Mouse (Mus musculus): ENCODE results near the gene Vmn2r4.
"Not testable (repeated sequence)": the region's sequence is repeated elsewhere in the genome, so short reads cannot be mapped to it uniquely, and the experiment has no call there.

Vmn2r4 gene

DNA sequence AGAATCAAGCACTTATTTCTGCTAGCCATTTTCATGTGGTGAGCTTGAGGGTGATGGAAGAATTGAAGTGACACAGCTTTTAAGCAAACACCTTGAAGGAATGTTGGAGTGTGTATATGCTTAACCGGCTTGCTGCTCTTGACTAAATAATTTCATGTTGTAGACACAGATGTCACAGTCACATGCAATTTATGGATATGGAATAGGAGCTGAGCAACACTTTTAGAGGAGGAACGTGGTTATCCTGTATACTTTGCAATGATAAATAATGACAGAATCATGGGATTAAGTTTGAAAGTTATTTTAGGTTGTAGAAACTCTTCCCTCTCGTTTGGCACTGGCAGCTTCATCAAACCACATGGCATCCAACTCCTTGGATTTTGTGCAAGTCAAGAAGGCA lies at the start of gene Vmn2r4:
Gene Vmn2r4 (minus strand): TSS at position 101 of the 400 bp plus-strand sequence.
- not testable (repeated sequence) for DNase-seq (ENCODE audit: low spot score)

DNA sequence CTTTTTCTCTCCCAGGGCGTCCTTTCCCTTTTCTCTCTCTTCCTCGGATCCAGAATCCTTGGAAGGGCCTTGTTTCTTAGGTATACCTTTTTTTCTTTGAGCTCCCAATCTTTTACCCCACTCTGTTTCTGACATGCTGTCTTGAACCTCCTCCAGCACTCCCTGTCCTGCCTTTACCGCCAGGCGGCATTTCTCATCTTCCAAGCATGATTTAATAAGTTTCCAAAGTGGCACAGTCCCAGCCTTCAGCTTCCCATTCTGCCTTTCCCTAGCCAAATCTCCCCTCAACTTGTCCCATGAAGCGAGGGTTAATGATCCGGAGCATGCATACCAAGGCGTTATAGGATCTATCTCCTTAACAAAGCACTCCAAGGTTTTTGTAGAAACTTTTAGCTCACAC lies 19.1 kb upstream of the Vmn2r4 start:
- not testable (repeated sequence) for DNase-seq (ENCODE audit: low spot score)

DNA sequence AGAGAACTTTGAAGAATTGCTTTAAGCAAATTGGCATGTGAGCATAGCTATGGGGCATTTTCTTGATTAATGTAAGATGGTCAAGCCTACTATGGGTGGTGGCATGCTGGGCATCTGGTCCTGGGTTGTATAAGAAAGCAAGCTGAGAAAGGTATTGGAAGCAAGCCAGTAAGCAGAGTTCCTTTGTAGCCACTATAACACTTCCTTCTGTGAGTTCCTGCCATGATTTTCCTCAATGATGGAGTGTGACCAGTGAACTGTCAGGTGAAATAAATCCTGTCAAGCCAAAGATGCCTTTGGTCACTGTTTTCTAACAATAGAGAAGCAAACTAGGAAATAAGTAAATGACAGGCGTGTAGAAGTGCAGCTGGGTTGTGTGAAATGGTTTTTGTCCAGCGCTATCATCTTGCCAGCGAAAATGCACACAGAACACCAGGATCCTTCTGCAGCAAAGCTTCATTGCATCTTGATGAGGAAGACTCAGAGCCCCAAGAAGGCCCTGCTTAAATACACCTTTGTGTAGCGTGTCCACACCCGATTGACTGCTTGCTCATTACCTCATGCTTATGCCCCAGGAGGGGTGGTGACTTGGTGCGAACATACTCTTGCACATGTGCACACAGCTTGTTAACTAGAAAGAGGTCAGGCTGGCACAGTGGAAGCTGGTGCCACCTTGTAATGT lies 13.1 kb upstream of the Vmn2r4 start:
- not testable (repeated sequence) for DNase-seq (ENCODE audit: low spot score)

DNA sequence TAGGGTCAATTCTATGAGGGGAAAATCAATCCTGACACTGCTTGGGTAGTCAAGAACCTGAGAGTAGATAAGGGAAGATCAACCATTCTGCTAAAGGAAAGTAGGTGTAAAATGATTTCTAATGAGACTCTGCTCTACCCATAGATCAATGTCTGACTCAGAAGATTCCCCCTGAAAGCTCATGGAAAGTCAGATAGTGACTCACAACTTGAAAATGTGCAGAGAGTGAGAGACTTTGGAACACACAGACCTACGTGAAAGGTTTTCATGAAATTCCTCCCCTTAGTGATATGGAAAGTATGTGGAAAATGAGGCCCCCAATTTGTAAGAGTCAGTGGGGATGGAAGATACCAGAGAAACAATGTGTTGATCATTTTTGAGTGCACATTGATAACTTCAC lies 7.0 kb upstream of the Vmn2r4 start:
- not testable (repeated sequence) for DNase-seq (ENCODE audit: low spot score)

DNA sequence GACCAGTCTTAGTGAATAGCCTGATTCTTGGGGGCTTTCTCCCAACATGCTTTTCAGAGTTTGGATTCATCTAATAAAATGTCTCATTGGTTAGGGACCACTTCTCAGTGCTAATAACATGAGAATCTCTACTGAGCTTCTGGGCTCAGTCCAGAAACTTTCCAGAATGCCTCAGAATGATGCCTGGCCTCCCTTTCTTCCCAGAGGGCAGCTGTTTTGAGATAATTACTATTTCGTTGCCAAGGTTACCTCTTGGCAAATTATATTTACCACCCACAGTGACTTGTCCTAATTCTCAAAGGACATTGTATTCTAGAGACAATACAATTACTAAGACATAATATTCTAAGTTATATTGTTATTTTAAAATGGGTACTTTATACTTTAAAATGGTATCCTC lies 2.3 kb upstream of the Vmn2r4 start:
- not testable (repeated sequence) for DNase-seq (ENCODE audit: low spot score)

DNA sequence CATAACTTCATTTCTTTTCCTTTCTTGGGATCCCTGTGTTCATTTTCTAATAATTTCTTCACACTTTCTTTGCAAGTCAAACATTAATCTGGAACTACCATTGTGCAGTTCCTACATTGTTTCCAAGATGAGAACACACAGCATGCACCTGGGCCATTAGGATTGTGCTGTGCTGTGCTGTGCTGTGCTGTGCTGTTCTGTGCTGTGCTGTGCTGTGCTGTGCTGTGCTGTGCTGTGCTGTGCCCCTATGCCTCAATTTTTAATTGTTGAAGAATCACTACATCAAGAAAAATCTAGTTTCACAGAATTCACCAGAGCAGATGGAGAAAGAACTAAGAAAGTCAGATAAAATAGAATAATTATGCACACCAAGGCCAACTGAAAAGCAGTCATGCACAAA lies 915 bp downstream of the Vmn2r4 start:
- DNase-seq (ENCODE audit: low spot score), result not testable (repeated sequence)

DNA sequence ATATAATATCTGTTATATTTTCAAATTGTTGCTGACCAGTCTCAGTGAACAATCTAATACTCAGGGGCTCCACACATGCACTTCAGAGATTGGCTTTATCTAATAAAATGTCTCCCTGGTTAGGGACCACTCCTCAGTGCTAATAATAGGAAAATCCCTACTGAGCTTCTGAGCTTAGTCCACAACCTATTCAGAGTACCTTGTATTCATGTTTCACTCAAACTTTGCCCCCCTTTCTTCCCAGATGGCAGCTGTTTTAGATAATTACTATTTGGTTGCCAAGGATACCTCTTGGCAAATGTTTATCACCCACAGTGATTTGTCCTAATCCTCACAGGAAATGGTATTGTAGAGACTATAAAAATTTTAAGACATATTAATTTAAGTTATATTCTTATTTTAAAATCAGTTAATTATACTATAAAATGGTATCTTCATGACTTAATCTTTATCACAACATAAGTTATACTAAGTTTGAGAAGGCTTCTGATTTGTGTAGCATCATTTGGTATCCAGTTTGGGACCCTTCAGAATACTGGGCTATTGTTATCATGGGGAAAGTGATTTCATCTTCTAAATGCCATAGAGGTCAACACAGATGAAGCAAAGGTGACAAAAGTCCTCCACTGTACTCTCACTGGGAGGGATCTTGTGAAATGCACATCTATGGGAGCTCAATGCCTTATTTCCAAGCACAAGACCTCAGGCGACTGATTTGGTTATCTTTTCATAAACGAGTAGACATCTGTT lies 55.7 kb downstream of the Vmn2r4 start:
- DNase-seq (ENCODE audit: low spot score), result no peak

All from layer of hippocampus, adult 9-10 months (tissue).